Mouse (Mus musculus) stomach, postnatal 0 days (tissue): ENCODE data around the gene Klrk1. TPM values are rescaled to one million over a fixed set of nuclear protein-coding genes. Genes with fewer than 3 reads are reported as not detected.
"Not testable (repeated sequence)": the region's sequence is repeated elsewhere in the genome, so short reads cannot be mapped to it uniquely, and the experiment has no call there.

Source experiments
- ATAC-seq: fragments of 200-750 bp; cut with Nextera tagmentation; 2 replicates; pipeline ENCODE4 v1.8.0; 2017; ENCODE audit not compliant: low FRiP score, low TSS enrichment
- DNase-seq: peaks from one replicate; pipeline ENCODE4 v3.0.0-alpha.2; 2016; ENCODE audit warnings: low spot score
- H3K27ac ChIP-seq: fragments of 300-500 bp; sonication (generic); replicated peaks from 2 replicates; pipeline ENCODE4 v1.5.1; 2014; ENCODE audit warnings: mild to moderate bottlenecking, control low read depth
- H3K27me3 ChIP-seq: fragments of 300-500 bp; sonication (generic); 2 replicates; pipeline ENCODE4 v1.6.1; 2014; ENCODE audit warnings: low read length; ENCODE audit not compliant: control insufficient read depth, insufficient read depth
- H3K36me3 ChIP-seq: fragments of 300-500 bp; sonication (generic); 2 replicates; pipeline ENCODE4 v1.6.1; 2014; ENCODE audit warnings: low read length, mixed read lengths; ENCODE audit not compliant: control insufficient read depth, insufficient read depth
- H3K4me1 ChIP-seq: fragments of 300-500 bp; sonication (generic); replicated peaks from 2 replicates; pipeline ENCODE4 v1.6.1; 2014; ENCODE audit warnings: antibody characterized with exemption; ENCODE audit not compliant: control insufficient read depth, insufficient read depth
- H3K4me2 ChIP-seq: fragments of 300-500 bp; sonication (generic); replicated peaks from 2 replicates; pipeline ENCODE4 v1.6.1; 2014; ENCODE audit warnings: low read depth, mild to moderate bottlenecking, control low read depth, moderate library complexity
- H3K4me3 ChIP-seq: fragments of 300-500 bp; sonication (generic); 2 replicates; pipeline ENCODE4 v1.5.1; 2014; ENCODE audit warnings: low read depth, low read length, control low read depth
- H3K9ac ChIP-seq: fragments of 300-500 bp; sonication (generic); 2 replicates; pipeline ENCODE4 v1.6.1; 2014; ENCODE audit warnings: mild to moderate bottlenecking, low read length, control low read depth, mixed read lengths
- H3K9me3 ChIP-seq: fragments of 300-500 bp; sonication (generic); 2 replicates; pipeline ENCODE4 v1.6.1; 2016; ENCODE audit warnings: low read length; ENCODE audit not compliant: control insufficient read depth
- CTCF ChIP-seq: IDR thresholded peaks from 2 replicates; pipeline ENCODE4 v1.5.1; 2016; ENCODE audit warnings: antibody characterized with exemption, low read depth, mild to moderate bottlenecking, moderate library complexity
- EP300 ChIP-seq: optimal IDR thresholded peaks from 2 replicates; pipeline ENCODE3; 2016; ENCODE audit warnings: antibody characterized with exemption
- WGBS: fragments of 180-500 bp; shearing (Covaris S2); extraction: QIAGEN DNeasy Blood & Tissue Kit; methylation state at CpG from one replicate; pipeline ENCODE4 v1.1.7; 2014; 5-methylcytosine and 5-hydroxymethylcytosine counted together
- polyA plus RNA-seq: library from polyadenylated mRNA; unstranded; fragments of >200 nt; fragmentation: Nextera tagmentation; extraction: Ambion mirVana; gene quantifications from 2 replicates; pipeline ENCODE4 v1.2.1, GENCODE M21; 2015

Klrk1 gene
- 0.15 and 0.21 TPM in 2 replicates for polyA plus RNA-seq

- no peak for TF ChIP-seq EP300
- TF ChIP-seq CTCF: no peak
- ATAC-seq (no peak), DNase-seq (no peak)
- H3K9me3 ChIP-seq: no peaks in the 10 kb centered on the region
- no peaks in the 10 kb centered on the region for H3K27me3 ChIP-seq
- no peak within 1 kb of the TSS for H3K4me3 ChIP-seq
- no peaks in the 10 kb centered on the region for H3K4me1 ChIP-seq
- 69% methylated on average over 4 of the region's 4 CpGs for WGBS
- H3K27ac ChIP-seq: no peak within 1 kb of the TSS
- H3K4me2 ChIP-seq: no peak within 1 kb of the TSS
- no peaks in the 10 kb centered on the region for H3K36me3 ChIP-seq
- H3K9ac ChIP-seq: no peak within 1 kb of the TSS
Measured at GRCm38 (mm10) chr6:129623735-129624134, at the start of gene Klrk1. Klrk1 (minus strand) TSS chr6:129623864.

DNA sequence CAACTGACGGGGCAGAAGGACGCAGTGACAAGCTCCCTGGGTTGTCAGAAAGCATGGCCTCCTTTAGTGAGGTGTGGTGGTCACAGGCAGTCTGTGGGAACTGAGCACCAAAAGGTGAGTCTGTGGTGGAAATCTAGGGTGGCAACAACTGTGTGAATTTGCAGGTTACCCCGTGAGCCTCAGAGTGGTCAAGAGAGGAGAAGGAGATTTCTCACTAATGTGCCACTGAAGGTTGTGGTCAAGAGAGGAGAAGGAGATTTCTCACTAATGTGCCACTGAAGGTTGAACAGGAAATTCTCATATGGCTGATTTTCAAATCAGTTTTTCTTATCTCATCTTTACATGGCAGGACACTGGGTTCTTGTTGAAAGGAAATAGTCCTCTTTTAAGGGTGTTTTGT is 37.6 kb upstream of the Klrk1 start:
- ATAC-seq, H3K36me3 ChIP-seq, H3K27me3 ChIP-seq, H3K9ac ChIP-seq, H3K4me3 ChIP-seq, DNase-seq, H3K4me1 ChIP-seq, H3K4me2 ChIP-seq, H3K9me3 ChIP-seq, H3K27ac ChIP-seq: not testable (repeated sequence)
- no CpG with 5 or more reads among the region's 3 CpGs for WGBS

- H3K9ac ChIP-seq, H3K4me2 ChIP-seq, DNase-seq, H3K36me3 ChIP-seq, H3K9me3 ChIP-seq, ATAC-seq, H3K4me1 ChIP-seq, H3K27ac ChIP-seq, H3K27me3 ChIP-seq, H3K4me3 ChIP-seq: not testable (repeated sequence)
- 76% methylated on average over 4 of the region's 4 CpGs for WGBS
Measured at GRCm38 (mm10) chr6:129660589-129660988, 36.9 kb upstream of the Klrk1 start, which contains the start of gene Klrc2. Klrc2 (minus strand) TSS chr6:129660689.

- not testable (repeated sequence) for H3K27ac ChIP-seq, H3K27me3 ChIP-seq, H3K4me2 ChIP-seq, H3K4me1 ChIP-seq, H3K9me3 ChIP-seq, DNase-seq, H3K4me3 ChIP-seq, H3K36me3 ChIP-seq, H3K9ac ChIP-seq, ATAC-seq
- 67% methylated on average over 1 of the region's 3 CpGs for WGBS
Measured at GRCm38 (mm10) chr6:129644054-129644453, 20.4 kb upstream of the Klrk1 start.

GRCm38 (mm10) chr6:129643237-129643636 is 19.6 kb upstream of the Klrk1 start, which contains the start of gene Klrc3:
Klrc3 (minus strand) TSS chr6:129643337.
- H3K9me3 ChIP-seq, H3K27ac ChIP-seq, DNase-seq, ATAC-seq, H3K4me3 ChIP-seq, H3K36me3 ChIP-seq, H3K27me3 ChIP-seq, H3K9ac ChIP-seq, H3K4me1 ChIP-seq, H3K4me2 ChIP-seq: not testable (repeated sequence)
- WGBS: 83% methylated on average over 3 of the region's 3 CpGs

- not testable (repeated sequence) for H3K4me1 ChIP-seq, H3K9ac ChIP-seq, H3K27ac ChIP-seq, H3K27me3 ChIP-seq, ATAC-seq, H3K9me3 ChIP-seq, H3K4me2 ChIP-seq, DNase-seq, H3K4me3 ChIP-seq, H3K36me3 ChIP-seq
- WGBS: 71% methylated on average over 2 of the region's 2 CpGs
Measured at GRCm38 (mm10) chr6:129631046-129631445, 7.4 kb upstream of the Klrk1 start.

GRCm38 (mm10) chr6:129608372-129608771 is 15.3 kb downstream of the Klrk1 start:
- Histone ChIP-seq H3K27me3 (no peaks in the 10 kb centered on the region), H3K4me1 (no peaks in the 10 kb centered on the region), H3K4me2 (no peak overlapping the region), H3K27ac (no peak overlapping the region), H3K9me3 (no peaks in the 10 kb centered on the region), H3K36me3 (no peaks in the 10 kb centered on the region), H3K4me3 (no peak overlapping the region), H3K9ac (no peak overlapping the region)
- no peak for ATAC-seq
- TF ChIP-seq EP300 (no peak), CTCF (no peak)
- no peak for DNase-seq
